Mouse (Mus musculus): ENCODE results near the gene Ttc25.

GRCm38 (mm10) chr11:100544832-100545745 is at the start of gene Ttc25:
- TF ChIP-seq GATA1 (IDR thresholded peaks at IDR 0.05; ENCODE audit: low read length): no peak
- no peak for TF ChIP-seq TAL1 (IDR thresholded peaks at IDR 0.05; ENCODE audit: low read length)

All from erythroblast, embryonic 14.5 days (primary cell).